Mouse (Mus musculus) hindbrain, embryonic 10.5 days (tissue): ENCODE data around the gene Xrcc2. TPM values are rescaled to one million over a fixed set of nuclear protein-coding genes. Genes with fewer than 3 reads are reported as not detected.
"Not testable (repeated sequence)": the region's sequence is repeated elsewhere in the genome, so short reads cannot be mapped to it uniquely, and the experiment has no call there.

ENCODE experiments used
- DNase-seq: peaks from one replicate; pipeline ENCODE4 v3.0.0-alpha.2; 2017; ENCODE audit warnings: low spot score
- H3K27ac ChIP-seq: fragments of 300-500 bp; sonication (generic); 2 replicates; pipeline ENCODE4 v1.5.1; 2016; ENCODE audit warnings: mild to moderate bottlenecking, moderate library complexity
- H3K27me3 ChIP-seq: fragments of 300-500 bp; sonication (generic); 2 replicates; pipeline ENCODE4 v1.6.1; 2016; ENCODE audit warnings: mild to moderate bottlenecking; ENCODE audit not compliant: poor library complexity, insufficient read depth, severe bottlenecking
- H3K36me3 ChIP-seq: fragments of 300-500 bp; sonication (generic); 2 replicates; pipeline ENCODE4 v1.6.1; 2016; ENCODE audit warnings: mild to moderate bottlenecking, moderate library complexity
- H3K4me1 ChIP-seq: fragments of 300-500 bp; sonication (generic); replicated peaks from 2 replicates; pipeline ENCODE4 v1.6.1; 2016; ENCODE audit warnings: mild to moderate bottlenecking
- H3K4me3 ChIP-seq: fragments of 300-500 bp; sonication (generic); 2 replicates; pipeline ENCODE4 v1.5.1; 2016; ENCODE audit warnings: mild to moderate bottlenecking, moderate library complexity
- H3K9me3 ChIP-seq: fragments of 300-500 bp; sonication (generic); 2 replicates; pipeline ENCODE4 v1.6.1; 2016; ENCODE audit warnings: mild to moderate bottlenecking, moderate library complexity
- WGBS: fragments of 180-500 bp; shearing (Covaris S2); methylation state at CpG from one replicate; pipeline ENCODE4 v1.1.7; 2016; 5-methylcytosine and 5-hydroxymethylcytosine counted together
- polyA plus RNA-seq: library from polyadenylated mRNA; unstranded; fragments of >200 nt; fragmentation: Nextera tagmentation; extraction: Ambion mirVana; gene quantifications from 2 replicates; pipeline ENCODE4 v1.2.1, GENCODE M21; 2016

Gene Xrcc2
- 12.5 and 15.7 TPM in 2 replicates for polyA plus RNA-seq

DNA sequence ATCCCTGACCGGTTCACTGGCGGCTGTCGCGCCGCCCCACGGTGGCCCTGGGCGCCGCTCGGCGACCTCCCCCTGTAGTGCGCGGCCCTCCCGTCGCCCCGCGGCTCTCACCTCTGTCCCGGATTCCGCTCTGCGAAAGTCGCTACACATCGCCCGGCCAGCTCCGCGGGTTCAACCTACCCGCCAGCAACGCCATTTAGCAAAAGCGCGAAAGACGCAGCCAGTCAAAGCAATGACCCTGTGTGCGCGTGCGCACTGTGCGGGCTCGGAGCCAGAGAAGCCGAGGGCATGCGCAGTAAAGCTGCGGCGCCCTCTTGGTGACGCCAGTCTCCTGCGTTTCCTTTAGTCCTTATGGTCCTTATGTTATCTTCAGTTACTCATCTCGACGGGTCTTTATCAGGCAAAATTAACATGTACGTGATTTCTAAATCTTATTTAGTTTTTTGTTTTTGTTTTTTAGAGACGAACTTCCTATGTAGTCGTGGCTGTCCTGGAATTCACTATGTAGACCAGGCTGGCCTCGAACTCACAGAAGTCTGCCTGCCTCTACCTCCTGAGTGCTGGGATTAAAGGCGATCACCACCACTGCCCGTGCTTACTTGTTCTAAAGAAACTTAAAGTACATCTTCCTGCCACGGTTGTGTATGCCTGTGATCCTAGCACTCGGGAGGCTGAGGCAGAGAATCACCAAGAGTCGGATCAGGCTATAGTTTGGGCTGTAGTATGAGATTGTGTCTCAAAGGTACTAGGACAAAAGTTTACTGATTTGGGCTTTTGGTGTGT lies at the start of gene Xrcc2:
Gene Xrcc2 (minus strand): TSS at position 259 of the 783 bp plus-strand sequence.
- Histone ChIP-seq H3K36me3 (peaks cover 32% of the 10 kb centered on the region), H3K27me3 (no peaks in the 10 kb centered on the region), H3K4me1 (peaks cover 20% of the 10 kb centered on the region), H3K27ac (peak within 1 kb of the TSS; percentile 96), H3K9me3 (no peaks in the 10 kb centered on the region), H3K4me3 (peak within 1 kb of the TSS; percentile 85)
- 8% methylated on average over 51 of the region's 51 CpGs for WGBS
- DNase-seq, result peak; percentile 95

DNA sequence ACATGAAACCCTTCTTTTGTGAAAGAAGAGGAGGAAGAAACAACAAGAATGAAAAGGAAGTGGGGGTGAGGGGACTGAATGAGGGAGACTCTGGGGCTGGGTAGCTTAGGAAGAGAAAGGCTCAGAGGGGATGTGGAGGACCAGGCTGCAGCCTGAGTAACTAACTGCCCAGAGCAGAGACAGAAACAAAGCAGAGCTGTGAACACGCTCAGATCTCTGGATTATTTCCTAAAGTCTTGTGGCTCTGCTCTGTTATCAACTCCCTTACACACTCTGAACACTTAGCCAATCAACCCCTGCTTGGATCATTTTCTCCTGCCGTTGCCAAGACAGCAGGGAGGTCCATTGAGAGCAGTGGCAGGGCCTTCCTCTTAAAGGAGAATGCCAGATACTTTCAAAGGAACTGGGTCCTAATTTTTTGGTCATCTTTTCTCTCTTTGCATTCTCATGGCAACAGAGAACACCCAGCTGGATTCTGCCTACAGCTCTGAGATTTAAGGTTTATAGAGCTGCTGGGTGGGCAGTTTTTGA lies 48.7 kb upstream of the Xrcc2 start:
- Histone ChIP-seq H3K9me3 (no peaks in the 10 kb centered on the region), H3K27ac (no peak overlapping the region), H3K27me3 (no peaks in the 10 kb centered on the region), H3K4me3 (no peak overlapping the region), H3K36me3 (no peaks in the 10 kb centered on the region), H3K4me1 (peaks cover 12% of the 10 kb centered on the region)
- WGBS, result 22% methylated on average over 2 of the region's 2 CpGs
- peak; percentile 11 for DNase-seq

DNA sequence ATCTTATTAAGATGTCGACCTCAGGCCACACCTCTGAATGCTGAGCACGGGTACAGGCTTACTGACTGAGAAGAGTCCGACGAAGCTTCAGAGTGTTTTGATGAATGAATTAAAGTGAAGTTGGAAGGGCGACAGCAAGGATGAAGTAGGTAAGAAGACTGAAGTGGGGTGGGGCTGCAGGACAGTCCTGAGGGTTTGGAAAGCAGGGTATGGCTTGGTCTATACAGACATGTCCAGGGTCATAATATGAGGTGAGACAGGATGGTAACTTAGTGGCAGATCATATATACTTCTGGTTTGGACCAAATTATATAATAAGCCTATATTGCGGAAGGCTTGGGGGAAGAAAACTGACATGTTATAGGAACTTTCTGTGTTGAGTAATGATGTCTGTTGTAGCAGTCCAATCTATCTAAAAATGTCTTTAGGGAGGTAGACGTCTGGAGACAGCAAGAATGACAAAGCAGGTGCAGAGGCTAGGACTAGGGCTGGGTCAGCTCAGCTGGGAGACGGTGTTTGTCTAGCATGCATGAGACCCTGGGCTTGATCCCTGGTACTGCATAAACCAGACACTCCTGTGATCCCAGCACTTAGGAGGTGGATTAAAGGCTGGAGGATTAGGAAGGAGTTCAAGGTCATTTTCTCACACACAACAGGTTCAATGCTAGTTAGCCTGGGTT lies 48.1 kb upstream of the Xrcc2 start:
- no peak overlapping the region for H3K4me3 ChIP-seq
- no peaks in the 10 kb centered on the region for H3K9me3 ChIP-seq
- no peaks in the 10 kb centered on the region for H3K36me3 ChIP-seq
- 56% methylated on average over 8 of the region's 8 CpGs for WGBS
- no peak for DNase-seq
- H3K4me1 ChIP-seq, result peaks cover 11% of the 10 kb centered on the region
- H3K27ac ChIP-seq, result no peak overlapping the region
- H3K27me3 ChIP-seq, result no peaks in the 10 kb centered on the region

DNA sequence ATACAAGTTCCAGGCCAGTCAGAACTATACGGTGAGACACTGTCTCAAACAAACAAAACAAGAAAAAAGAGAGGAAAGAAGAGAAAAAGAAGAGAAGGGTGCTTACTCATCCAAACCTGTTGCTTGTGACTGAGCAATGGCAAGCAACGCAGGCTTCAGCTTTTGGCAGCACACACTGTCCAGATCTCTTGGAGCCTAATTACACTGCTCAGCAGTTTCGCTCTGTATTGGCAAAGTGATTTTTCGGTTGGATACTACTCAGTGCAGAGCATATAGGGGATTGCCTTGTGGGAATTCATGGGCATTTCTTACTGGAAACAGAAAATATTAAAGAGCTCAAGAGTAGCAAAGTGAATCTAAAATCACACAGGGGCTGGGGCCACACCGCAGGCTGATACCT lies 47.2 kb upstream of the Xrcc2 start:
- H3K4me1 ChIP-seq, result peaks cover 11% of the 10 kb centered on the region
- WGBS, result 88% methylated on average over 5 of the region's 5 CpGs
- no peaks in the 10 kb centered on the region for H3K36me3 ChIP-seq
- H3K27ac ChIP-seq, result no peak overlapping the region
- no peaks in the 10 kb centered on the region for H3K27me3 ChIP-seq
- no peak overlapping the region for H3K4me3 ChIP-seq
- DNase-seq, result no peak
- H3K9me3 ChIP-seq, result no peaks in the 10 kb centered on the region

DNA sequence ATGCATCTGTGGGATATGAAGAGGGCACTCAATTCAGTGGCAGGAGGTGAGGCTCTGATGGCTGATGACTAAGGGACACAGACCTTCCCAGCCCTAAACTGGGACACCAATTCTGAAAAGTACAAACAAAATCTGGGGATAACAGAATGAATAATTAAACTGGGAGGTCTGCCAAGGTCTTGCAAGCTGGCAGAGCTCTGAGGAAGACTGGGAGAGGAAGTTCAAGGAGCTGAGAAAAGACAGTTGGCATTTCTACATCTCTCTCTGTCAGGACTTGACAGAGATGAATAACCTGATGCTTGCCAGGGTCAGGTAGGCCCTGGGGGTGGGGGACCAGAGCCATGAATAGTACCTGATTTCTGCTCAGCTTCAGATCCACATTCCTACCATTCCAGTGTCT lies 45.9 kb upstream of the Xrcc2 start:
- Histone ChIP-seq H3K27ac (no peak overlapping the region), H3K9me3 (no peaks in the 10 kb centered on the region)
- DNase-seq, result no peak

DNA sequence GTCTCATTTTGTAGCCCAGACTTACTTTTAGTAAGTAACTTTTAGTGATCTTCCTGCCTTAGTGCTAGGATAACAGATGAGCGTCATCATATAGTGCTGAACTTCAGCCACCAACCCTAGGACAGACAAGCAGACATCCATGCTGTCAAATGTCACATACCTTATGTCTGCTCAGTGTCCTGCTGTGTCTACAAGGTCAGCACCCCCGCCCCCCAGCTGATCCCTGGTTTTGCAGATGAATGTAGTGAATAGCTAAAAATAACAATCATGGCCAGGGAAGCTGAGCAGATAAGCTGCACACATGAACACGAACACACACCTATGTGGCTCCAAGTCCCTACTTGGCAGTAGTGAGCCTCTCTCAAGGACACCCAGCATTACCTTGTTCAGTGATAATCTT lies 43.0 kb upstream of the Xrcc2 start:
- H3K36me3 ChIP-seq, result no peaks in the 10 kb centered on the region
- H3K27ac ChIP-seq, result no peak overlapping the region
- H3K4me1 ChIP-seq, result no peaks in the 10 kb centered on the region
- H3K27me3 ChIP-seq, result no peaks in the 10 kb centered on the region
- no peaks in the 10 kb centered on the region for H3K9me3 ChIP-seq
- no peak for DNase-seq
- WGBS, result 73% methylated on average over 3 of the region's 3 CpGs
- H3K4me3 ChIP-seq, result no peak overlapping the region

More for the DNA sequence above, 45.9 kb upstream of the Xrcc2 start:
- Histone ChIP-seq H3K4me3 (no peak overlapping the region), H3K36me3 (no peaks in the 10 kb centered on the region), H3K27me3 (no peaks in the 10 kb centered on the region), H3K4me1 (peaks cover 11% of the 10 kb centered on the region)

DNA sequence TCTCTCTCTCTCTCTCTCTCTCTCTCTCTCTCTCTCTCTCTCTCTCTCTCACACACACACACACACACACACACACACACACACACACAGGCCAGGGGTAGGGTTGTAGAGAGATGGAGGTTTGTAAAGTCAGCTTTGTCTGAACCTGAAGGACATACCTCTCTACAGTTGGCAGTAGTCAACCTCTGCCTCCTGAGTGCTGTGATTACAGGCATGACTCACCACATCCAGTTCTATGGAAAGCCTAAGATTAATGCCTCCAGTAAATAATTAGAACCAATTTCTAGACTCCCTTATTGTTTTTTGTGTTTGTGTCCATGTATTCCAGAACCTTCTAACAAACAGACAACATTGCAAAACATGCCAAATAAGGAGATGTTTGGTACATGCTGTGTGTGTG lies 42.3 kb upstream of the Xrcc2 start:
- no peaks in the 10 kb centered on the region for H3K27me3 ChIP-seq
- H3K4me3 ChIP-seq, result no peak overlapping the region
- H3K27ac ChIP-seq, result no peak overlapping the region
- H3K36me3 ChIP-seq, result no peaks in the 10 kb centered on the region
- no peaks in the 10 kb centered on the region for H3K9me3 ChIP-seq
- no peak for DNase-seq
- no peaks in the 10 kb centered on the region for H3K4me1 ChIP-seq

DNA sequence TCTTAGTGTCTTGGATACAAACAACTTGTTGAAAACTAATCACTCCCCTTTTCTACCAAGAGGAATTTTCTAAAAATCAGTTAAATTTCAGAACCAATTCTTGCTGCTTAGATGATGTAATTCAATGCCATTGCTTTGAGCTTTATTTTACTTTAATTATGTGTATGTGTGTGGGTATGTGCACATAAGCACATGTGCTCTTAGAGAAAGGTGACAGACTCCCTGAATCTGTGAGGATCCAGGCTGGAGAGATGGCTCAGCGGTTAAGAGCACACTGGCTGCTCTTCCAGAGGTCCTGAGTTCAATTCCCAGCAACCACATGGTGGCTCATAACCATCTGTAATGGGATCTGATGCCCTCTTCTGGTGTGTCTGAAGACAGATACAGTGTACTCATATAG lies 33.3 kb upstream of the Xrcc2 start:
- H3K36me3 ChIP-seq, H3K4me3 ChIP-seq, H3K27me3 ChIP-seq, H3K4me1 ChIP-seq, H3K9me3 ChIP-seq, H3K27ac ChIP-seq, DNase-seq: not testable (repeated sequence)
- WGBS, result 98% methylated on average over 1 of the region's 1 CpGs

DNA sequence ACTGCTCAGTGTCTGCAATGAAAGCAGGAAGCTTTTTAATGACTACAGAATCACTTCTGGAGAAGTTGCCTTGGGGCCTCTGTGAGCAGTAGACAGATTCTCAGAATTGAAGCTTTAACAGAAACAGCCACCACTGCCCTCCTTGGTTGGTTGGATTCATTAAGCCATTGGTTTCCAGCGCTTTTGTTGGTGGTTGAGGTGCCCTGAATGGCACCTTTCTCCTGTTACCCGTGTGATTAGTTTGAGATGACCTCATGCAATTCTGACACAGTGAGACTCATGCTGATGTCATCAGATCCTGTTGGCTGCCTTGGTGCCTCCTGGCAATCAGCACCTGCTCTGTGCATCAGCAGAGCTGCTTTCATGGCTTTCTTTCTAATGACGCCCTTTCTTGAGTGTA lies 32.8 kb upstream of the Xrcc2 start:
- H3K4me1 ChIP-seq, result no peaks in the 10 kb centered on the region
- H3K4me3 ChIP-seq, result no peak overlapping the region
- H3K27me3 ChIP-seq, result no peaks in the 10 kb centered on the region
- no peak overlapping the region for H3K27ac ChIP-seq
- 78% methylated on average over 3 of the region's 3 CpGs for WGBS
- H3K9me3 ChIP-seq, result no peaks in the 10 kb centered on the region
- no peaks in the 10 kb centered on the region for H3K36me3 ChIP-seq
- no peak for DNase-seq

DNA sequence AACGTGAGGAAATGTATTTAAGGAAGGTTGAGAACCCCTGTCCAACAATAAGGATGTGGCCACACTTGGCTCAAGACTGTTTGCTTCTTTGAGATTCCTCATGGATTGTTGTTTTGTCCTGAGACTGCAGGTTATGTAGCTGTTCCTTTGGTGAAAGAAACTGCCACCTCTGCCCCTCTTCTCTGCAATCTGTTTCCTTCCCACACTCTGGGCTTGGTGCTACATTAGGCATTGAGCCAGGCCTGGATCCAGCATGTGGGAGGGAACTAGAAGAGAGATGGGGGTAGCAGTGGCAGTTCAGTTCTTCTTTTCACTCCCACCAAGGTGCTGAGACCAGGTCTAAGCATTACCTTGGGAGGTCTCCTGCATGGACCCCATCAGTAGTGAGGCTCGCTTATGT lies 30.2 kb upstream of the Xrcc2 start:
- WGBS, result 81% methylated on average over 2 of the region's 2 CpGs
- Histone ChIP-seq H3K4me3 (no peak overlapping the region), H3K9me3 (no peaks in the 10 kb centered on the region), H3K36me3 (no peaks in the 10 kb centered on the region), H3K4me1 (no peaks in the 10 kb centered on the region), H3K27me3 (no peaks in the 10 kb centered on the region), H3K27ac (no peak overlapping the region)
- no peak for DNase-seq

DNA sequence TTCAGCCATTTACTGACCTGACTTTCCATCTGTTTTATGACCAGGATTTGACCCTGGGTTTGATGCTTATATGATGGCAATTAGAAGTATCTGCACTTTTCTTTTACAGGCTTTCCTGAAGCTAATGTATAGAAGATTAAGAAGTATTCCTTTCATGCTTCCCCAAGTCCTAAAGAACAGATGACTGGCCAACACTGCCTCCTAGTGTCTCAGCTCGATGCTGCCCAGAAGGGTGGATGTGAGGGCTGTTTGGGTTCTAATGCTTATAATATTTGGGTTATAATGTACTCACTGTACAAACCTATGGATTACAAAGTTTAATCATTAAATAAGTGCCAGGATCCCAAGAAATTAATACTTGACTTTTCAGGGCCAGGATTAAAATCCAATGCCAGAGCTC lies 28.7 kb upstream of the Xrcc2 start:
- H3K9me3 ChIP-seq, result no peaks in the 10 kb centered on the region
- no peaks in the 10 kb centered on the region for H3K36me3 ChIP-seq
- H3K4me1 ChIP-seq, result no peaks in the 10 kb centered on the region
- no peaks in the 10 kb centered on the region for H3K27me3 ChIP-seq
- no peak overlapping the region for H3K27ac ChIP-seq
- no peak overlapping the region for H3K4me3 ChIP-seq
- DNase-seq, result peak; percentile 29
- WGBS, result 20% methylated on average over 1 of the region's 1 CpGs

DNA sequence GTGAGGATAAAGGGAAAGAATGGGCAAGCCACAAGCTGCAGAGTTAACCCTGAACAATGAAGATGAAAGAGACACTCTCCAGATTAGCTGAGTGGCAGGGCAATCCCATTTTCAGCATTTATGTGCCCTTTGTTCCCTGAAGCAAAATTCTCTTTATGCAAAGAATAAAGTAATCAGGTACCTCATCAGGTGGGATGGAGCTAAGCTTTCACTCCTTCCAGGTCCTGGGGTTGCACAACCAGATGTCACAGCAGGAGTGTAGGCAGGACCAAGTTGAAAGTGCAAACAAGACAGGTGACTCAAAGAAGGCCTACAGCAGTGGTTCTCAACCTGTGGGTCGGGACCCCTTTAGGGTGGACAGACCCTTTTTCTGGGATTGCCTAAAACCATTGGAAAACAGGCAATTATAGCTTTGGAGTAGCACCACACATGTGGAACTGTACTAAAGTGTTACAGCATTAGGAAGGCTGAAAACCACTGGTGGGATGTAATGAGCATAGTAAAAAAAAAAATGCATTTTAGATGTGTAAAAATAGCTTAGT lies 18.6 kb upstream of the Xrcc2 start:
- H3K4me1 ChIP-seq, result no peaks in the 10 kb centered on the region
- 62% methylated on average over 1 of the region's 1 CpGs for WGBS
- DNase-seq, result no peak
- no peaks in the 10 kb centered on the region for H3K9me3 ChIP-seq
- no peak overlapping the region for H3K4me3 ChIP-seq
- H3K36me3 ChIP-seq, result no peaks in the 10 kb centered on the region
- no peaks in the 10 kb centered on the region for H3K27me3 ChIP-seq
- no peak overlapping the region for H3K27ac ChIP-seq

DNA sequence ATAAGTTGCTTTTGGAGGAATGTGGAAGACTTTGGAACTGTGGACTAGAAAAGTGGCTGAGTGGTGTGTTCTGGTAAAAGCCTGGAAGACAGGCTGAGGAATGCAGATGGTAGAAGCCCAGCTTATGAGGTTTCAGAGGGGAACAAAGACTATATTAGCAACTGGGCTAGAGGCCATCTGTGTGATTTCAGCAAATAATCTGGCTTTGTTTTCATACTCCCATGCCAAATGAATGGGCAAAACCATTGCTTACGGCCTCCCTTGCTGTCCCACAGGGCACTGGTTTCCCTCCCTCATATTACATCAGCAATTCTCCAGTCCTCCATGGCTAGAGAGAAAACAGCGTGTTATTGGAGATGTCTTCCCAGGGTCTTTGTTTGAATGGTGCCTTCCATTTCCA lies 17.4 kb upstream of the Xrcc2 start:
- no peak overlapping the region for H3K4me3 ChIP-seq
- no peaks in the 10 kb centered on the region for H3K9me3 ChIP-seq
- 72% methylated on average over 2 of the region's 2 CpGs for WGBS
- no peaks in the 10 kb centered on the region for H3K27me3 ChIP-seq
- no peaks in the 10 kb centered on the region for H3K36me3 ChIP-seq
- no peak overlapping the region for H3K27ac ChIP-seq
- DNase-seq, result no peak
- no peaks in the 10 kb centered on the region for H3K4me1 ChIP-seq
